8 mouse cellular contexts compared by ENCODE assay signal in genomic region chr8:121729323-121729722, GRCm38 (mm10). TPM values are rescaled to one million over a fixed set of nuclear protein-coding genes. Genes with fewer than 3 reads are reported as not detected.
DNase-seq lines count a peak whose midpoint lies in the region; ATAC-seq and TF ChIP-seq lines count a peak whose summit lies in the region.

Jph3 (plus strand) TSS chr8:121729623.

- H3K27ac ChIP-seq in liver, embryonic 11.5 days (ENCODE audit: low read depth, low read length) = no peak within 1 kb of the TSS
- H3K27ac ChIP-seq in forebrain, postnatal 0 days (ENCODE audit: low read depth, low read length) = peak within 1 kb of the TSS; percentile 72
- peak within 1 kb of the TSS; percentile 71 for H3K27ac ChIP-seq in neural tube, embryonic 15.5 days (replicated peaks)

- peak within 1 kb of the TSS; percentile 54 for H3K4me3 ChIP-seq in liver, embryonic 11.5 days (ENCODE audit: low read depth, low read length)
- H3K4me3 ChIP-seq in forebrain, postnatal 0 days (ENCODE audit: low read depth, low read length) = peak within 1 kb of the TSS; percentile 75
- peak within 1 kb of the TSS; percentile 73 for H3K4me3 ChIP-seq in neural tube, embryonic 15.5 days (replicated peaks)

- no peak for TF ChIP-seq CTCF in forebrain, postnatal 0 days (IDR thresholded peaks at IDR 0.05; ENCODE audit: low read depth)

- intact Hi-C loops in left cerebral cortex, postnatal 4 days (cut with DNase I) = no loop called here

- no peak for ATAC-seq in liver, embryonic 11.5 days (replicated peaks; ENCODE audit: low FRiP score)
- no peak for ATAC-seq in forebrain, postnatal 0 days
- ATAC-seq in neural tube, embryonic 15.5 days (ENCODE audit: low FRiP score) = no peak
- no peak for ATAC-seq in erythroid progenitor cell, adult 5-6 weeks (replicated peaks; ENCODE audit: low FRiP score, poor library complexity, severe bottlenecking)

- no peak within 1 kb of the TSS for H3K9ac ChIP-seq in liver, embryonic 11.5 days (ENCODE audit: low read depth, low read length)
- peak within 1 kb of the TSS; percentile 75 for H3K9ac ChIP-seq in forebrain, postnatal 0 days
- H3K9ac ChIP-seq in neural tube, embryonic 15.5 days (replicated peaks) = peak within 1 kb of the TSS; percentile 80

- no peak for DNase-seq in liver, embryonic 11.5 days (ENCODE audit: low spot score)
- DNase-seq in liver = no peak
- DNase-seq in forebrain, postnatal 0 days = no peak
- no peak for DNase-seq in left cerebral cortex, postnatal 4 days
- DNase-seq in right cerebral cortex, adult 2 months (ENCODE audit: low spot score in 2 of 2) = no peak
- DNase-seq in adrenal gland, postnatal 36 days = no peak

- peaks cover 59% of the 10 kb centered on the region for H3K27me3 ChIP-seq in liver, embryonic 11.5 days (replicated peaks; ENCODE audit: control insufficient read depth, insufficient read depth, low read length)
- H3K27me3 ChIP-seq in forebrain, postnatal 0 days (ENCODE audit: insufficient read depth, low read length) = peaks cover 11% of the 10 kb centered on the region; the same call in 1 of the 2 replicates
- peaks cover 25% of the 10 kb centered on the region for H3K27me3 ChIP-seq in neural tube, embryonic 15.5 days (replicated peaks)

- H3K36me3 ChIP-seq in liver, embryonic 11.5 days (ENCODE audit: control insufficient read depth, insufficient read depth, low read length) = no peaks in the 10 kb centered on the region
- H3K36me3 ChIP-seq in forebrain, postnatal 0 days (ENCODE audit: insufficient read depth) = no peaks in the 10 kb centered on the region
- H3K36me3 ChIP-seq in neural tube, embryonic 15.5 days = no peaks in the 10 kb centered on the region

- peaks cover 3% of the 10 kb centered on the region; the same call in 1 of the 2 replicates for H3K4me1 ChIP-seq in liver, embryonic 11.5 days (replicated peaks; ENCODE audit: control insufficient read depth, insufficient read depth, low read length)
- peaks cover 9% of the 10 kb centered on the region for H3K4me1 ChIP-seq in forebrain, postnatal 0 days (ENCODE audit: insufficient read depth)
- peaks cover 34% of the 10 kb centered on the region for H3K4me1 ChIP-seq in neural tube, embryonic 15.5 days

- peak within 1 kb of the TSS; percentile 61 for H3K4me2 ChIP-seq in liver, embryonic 11.5 days
- peak within 1 kb of the TSS; percentile 93 for H3K4me2 ChIP-seq in forebrain, postnatal 0 days (ENCODE audit: low read depth)
- H3K4me2 ChIP-seq in neural tube, embryonic 15.5 days = peak within 1 kb of the TSS; percentile 85

- 10% methylated on average over 12 of the region's 12 CpGs for WGBS in liver, embryonic 11.5 days
- 7% methylated on average over 12 of the region's 12 CpGs for WGBS in forebrain, postnatal 0 days
- 4% methylated on average over 12 of the region's 12 CpGs for WGBS in neural tube, embryonic 15.5 days

- no peaks in the 10 kb centered on the region for H3K9me3 ChIP-seq in liver, embryonic 11.5 days (ENCODE audit: control insufficient read depth, low read length)
- no peaks in the 10 kb centered on the region for H3K9me3 ChIP-seq in forebrain, postnatal 0 days (ENCODE audit: low read length)
- no peaks in the 10 kb centered on the region for H3K9me3 ChIP-seq in neural tube, embryonic 15.5 days (replicated peaks)

RNA-seq across cellular contexts. Expression of gene Jph3, which starts in this region (rescaled TPM):
- polyA plus RNA-seq in liver, embryonic 11.5 days (2014; fragmentation: Nextera tagmentation; extraction: Ambion mirVana) = 0.49 and 0.64 TPM in 2 replicates
- 64.2 and 65.8 TPM in 2 replicates for total RNA-seq in forebrain, postnatal 0 days (2014; rRNA removed)
- 123 and 127 TPM in 2 replicates for polyA plus RNA-seq in forebrain, postnatal 0 days (2015; fragmentation: Nextera tagmentation; extraction: Ambion mirVana)
- total RNA-seq in left cerebral cortex, postnatal 4 days (2021) = 100 to 1,000 TPM; 116 to 119 TPM
- 107 and 133 TPM in 2 replicates for polyA plus RNA-seq in neural tube, embryonic 15.5 days (2015; fragmentation: Nextera tagmentation; extraction: Ambion mirVana)
- total RNA-seq in erythroid progenitor cell, adult 5-6 weeks (2015; ENCODE audit: low replicate concordance) = not detected in 2 replicates
- total RNA-seq in erythroid progenitor cell, adult 5-6 weeks (2017; ENCODE audit: low replicate concordance) = not detected in 2 replicates
- total RNA-seq in adrenal gland, postnatal 36 days (2021) = 1 to 10 TPM; 1.1 to 1.8 TPM

Comparison
In these comparisons a context has a peak if more than half of its experiments do, and no peak if none do; other contexts are left out.
1. RNA of gene Jph3 (total RNA-seq): 116 to 119 TPM in left cerebral cortex, postnatal 4 days and 64.2 to 65.8 TPM in forebrain, postnatal 0 days; 1.1 to 1.8 TPM in adrenal gland, postnatal 36 days and not detected in erythroid progenitor cell, adult 5-6 weeks; every median in the first group is over 10 times any median in the second.
2. RNA of gene Jph3 (polyA plus RNA-seq): 107 to 133 TPM in neural tube, embryonic 15.5 days and 123 to 127 TPM in forebrain, postnatal 0 days; 0.49 to 0.64 TPM in liver, embryonic 11.5 days; every median in the first group is over 10 times any median in the second.
3. Peak in every context shown above with its lines, with median percentiles within 50 percentile points of each other: H3K4me2 ChIP-seq and H3K4me3 ChIP-seq.